Mouse (Mus musculus): ENCODE results near the gene Rnf149. TPM values are rescaled to one million over a fixed set of nuclear protein-coding genes. Genes with fewer than 3 reads are reported as not detected.

The Rnf149 gene
- polyA plus RNA-seq, 1 experiment = 17.6 TPM

DNA sequence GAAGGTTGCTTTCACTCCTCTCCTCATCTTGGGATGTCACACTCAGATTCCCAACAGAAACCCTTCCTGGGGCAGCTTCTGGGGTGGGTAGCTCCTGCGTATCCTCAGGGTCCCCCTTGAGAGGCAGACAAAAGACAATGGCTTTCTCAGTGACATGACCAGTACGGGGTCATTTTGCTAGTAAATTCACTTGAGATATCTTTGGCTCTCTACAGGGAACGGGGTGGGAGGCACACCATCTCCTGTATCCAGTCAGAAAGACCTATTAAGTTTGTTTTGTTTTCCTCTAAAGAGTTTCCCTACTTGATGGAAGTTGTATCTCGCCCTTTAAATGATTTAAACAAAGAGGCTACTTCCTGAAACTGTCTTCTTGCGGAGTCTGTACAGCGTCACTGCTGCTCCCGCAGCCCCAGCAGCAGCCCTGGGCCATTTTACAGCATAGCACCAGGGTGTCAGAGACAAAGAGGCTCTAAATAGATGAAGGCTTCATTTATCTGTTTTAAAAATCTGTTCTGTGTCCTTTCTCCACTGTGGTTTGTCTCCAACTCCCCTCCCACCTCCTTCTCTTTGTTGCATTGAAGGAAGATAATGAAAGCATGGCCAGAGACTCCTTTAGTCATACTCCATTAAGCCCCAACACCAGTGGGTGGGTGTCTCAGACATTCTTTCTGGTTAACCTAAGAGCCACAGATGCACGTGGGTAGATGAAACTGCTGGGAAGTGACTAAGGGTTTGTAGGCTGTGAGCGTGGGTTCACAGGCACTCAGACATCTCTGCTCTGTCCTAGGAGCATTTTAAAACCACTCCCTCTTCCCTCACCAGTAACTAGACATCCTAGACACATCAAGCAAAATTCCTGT lies 21.4 kb downstream of the Rnf149 start:
- Histone ChIP-seq H3K27ac (replicated peaks; ENCODE audit: low read depth, low read length) (no peak overlapping the region), H3K4me3 (ENCODE audit: insufficient read depth, low read depth, low read length) (no peak overlapping the region), H3K4me1 (ENCODE audit: control insufficient read depth, insufficient read depth, insufficient read length, low read length) (no peaks in the 10 kb centered on the region)

DNA sequence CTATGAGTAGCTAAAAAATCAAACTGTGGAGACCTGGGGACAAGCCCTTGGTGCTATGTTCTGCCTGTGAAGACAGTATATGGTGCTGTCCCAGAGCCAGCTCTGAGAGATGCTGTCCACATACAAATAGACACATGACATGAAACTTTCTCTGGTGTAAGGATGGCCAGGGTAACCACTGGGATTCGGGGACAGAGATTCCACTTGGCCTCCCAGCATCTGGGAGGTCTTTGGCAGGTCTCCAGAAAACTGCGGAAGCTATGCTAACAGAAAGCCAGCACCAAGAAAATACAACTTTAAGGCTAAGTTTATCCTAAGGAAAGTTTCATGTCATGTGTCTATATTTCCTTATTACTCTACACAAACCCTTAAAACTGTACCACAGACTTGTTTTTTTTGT lies 27.4 kb downstream of the Rnf149 start:
- Histone ChIP-seq H3K4me1 (ENCODE audit: control insufficient read depth, insufficient read depth, insufficient read length, low read length) (no peaks in the 10 kb centered on the region), H3K27ac (replicated peaks; ENCODE audit: low read depth, low read length) (no peak overlapping the region)

DNA sequence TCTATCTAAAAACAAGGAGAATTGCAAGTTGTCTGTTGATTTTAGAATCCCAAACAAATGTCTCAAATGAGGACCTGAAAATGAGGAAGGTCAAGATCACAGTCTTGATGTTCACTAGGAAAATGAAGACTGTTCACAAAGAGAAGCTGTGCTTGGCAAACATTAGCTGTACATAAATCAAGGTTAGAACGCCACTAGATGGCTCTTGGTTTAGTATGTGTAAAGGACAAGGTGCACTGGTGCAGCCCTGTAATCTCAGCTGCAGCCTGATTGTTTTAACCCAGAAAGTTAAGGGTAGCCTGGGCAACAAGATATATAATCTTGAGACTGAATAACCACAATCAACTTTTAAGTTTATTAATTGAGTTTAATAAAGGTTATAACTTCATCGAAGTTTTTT lies 30.0 kb downstream of the Rnf149 start:
- Histone ChIP-seq H3K4me3 (ENCODE audit: insufficient read depth, low read depth, low read length) (no peak overlapping the region), H3K27ac (replicated peaks; ENCODE audit: low read depth, low read length) (no peak overlapping the region), H3K4me1 (ENCODE audit: control insufficient read depth, insufficient read depth, insufficient read length, low read length) (no peaks in the 10 kb centered on the region)

More for the DNA sequence above, 27.4 kb downstream of the Rnf149 start:
- no peak overlapping the region for H3K4me3 ChIP-seq (ENCODE audit: insufficient read depth, low read depth, low read length)

DNA sequence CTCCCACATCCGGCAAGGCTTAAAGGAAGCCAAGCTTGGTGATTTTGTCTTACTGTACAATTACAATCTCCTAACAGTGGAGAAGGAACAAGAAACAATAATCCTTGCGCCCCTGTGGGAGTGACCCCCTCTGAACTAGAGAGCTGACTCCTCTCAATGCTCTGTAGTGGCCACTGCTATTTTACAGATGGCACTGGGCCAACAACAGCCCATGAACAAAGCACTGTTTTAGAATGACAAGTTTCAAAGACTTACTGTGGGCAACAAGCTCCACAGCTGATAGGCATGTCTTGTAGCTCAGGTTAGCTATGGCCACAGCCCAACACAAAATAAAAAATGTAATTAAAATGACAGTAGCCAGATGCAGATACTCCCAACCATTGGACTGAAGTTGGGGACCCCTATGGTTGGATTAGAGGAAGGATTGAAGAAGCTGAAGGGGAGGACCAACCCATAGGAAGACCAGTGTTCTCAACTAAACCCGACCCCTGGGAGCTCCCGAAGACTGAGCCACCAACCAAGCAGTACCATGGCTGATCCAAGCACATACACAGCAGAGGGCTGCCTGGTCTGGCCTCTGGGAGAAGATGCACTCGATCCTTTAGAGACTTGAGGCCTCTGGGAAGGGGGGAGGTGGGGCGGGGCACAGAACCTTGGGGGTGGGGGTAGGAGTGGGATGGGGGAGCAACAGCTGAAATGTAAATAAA lies 30.9 kb downstream of the Rnf149 start:
- Histone ChIP-seq H3K4me3 (ENCODE audit: insufficient read depth, low read depth, low read length) (no peak overlapping the region), H3K4me1 (ENCODE audit: control insufficient read depth, insufficient read depth, insufficient read length, low read length) (no peaks in the 10 kb centered on the region), H3K27ac (replicated peaks; ENCODE audit: low read depth, low read length) (no peak overlapping the region)

DNA sequence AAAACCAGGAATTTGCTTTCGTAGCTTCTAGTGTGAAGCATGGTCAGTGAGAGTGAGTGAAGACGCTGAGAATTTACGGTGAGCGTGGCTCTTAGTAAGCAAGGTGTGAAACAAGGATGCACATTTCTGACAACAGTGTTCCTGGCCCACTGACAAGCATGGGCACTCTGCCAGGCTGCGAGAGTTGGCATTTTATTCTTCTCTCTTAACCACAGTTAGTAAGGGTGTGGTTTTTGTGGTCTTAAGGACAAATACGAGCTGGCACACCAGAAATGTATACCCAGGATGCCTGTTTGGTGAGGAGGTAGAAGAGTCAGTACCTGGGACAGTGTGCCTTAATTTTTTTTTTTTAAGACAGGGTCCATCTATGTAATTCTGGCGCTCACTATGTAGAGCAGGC lies 31.6 kb downstream of the Rnf149 start:
- H3K27ac ChIP-seq (replicated peaks; ENCODE audit: low read depth, low read length) = no peak overlapping the region
- H3K4me1 ChIP-seq (ENCODE audit: control insufficient read depth, insufficient read depth, insufficient read length, low read length) = no peaks in the 10 kb centered on the region
- no peak overlapping the region for H3K4me3 ChIP-seq (ENCODE audit: insufficient read depth, low read depth, low read length)

DNA sequence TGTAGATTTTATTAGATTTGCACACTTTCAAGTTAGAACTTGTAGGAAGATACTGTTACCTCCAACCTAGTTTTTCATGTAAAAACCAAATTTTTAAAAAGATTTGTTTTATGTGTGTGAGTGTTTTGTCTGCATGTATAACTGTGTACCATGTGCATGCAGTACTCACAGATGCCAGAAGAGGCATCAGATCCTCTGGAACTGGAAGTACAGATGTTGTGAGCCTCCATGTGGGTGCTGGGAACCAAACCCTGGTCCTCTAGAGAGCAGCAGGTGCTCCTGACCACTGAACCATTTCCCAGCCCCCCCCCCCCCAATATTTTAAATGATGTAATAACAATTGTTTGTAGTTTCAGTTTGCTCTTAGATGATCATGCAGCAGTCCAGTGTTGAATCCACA lies 36.6 kb downstream of the Rnf149 start:
- Histone ChIP-seq H3K4me3 (ENCODE audit: insufficient read depth, low read depth, low read length) (no peak overlapping the region), H3K4me1 (ENCODE audit: control insufficient read depth, insufficient read depth, insufficient read length, low read length) (peaks cover 4% of the 10 kb centered on the region; the same call in 1 of the 2 replicates), H3K27ac (replicated peaks; ENCODE audit: low read depth, low read length) (no peak overlapping the region)

DNA sequence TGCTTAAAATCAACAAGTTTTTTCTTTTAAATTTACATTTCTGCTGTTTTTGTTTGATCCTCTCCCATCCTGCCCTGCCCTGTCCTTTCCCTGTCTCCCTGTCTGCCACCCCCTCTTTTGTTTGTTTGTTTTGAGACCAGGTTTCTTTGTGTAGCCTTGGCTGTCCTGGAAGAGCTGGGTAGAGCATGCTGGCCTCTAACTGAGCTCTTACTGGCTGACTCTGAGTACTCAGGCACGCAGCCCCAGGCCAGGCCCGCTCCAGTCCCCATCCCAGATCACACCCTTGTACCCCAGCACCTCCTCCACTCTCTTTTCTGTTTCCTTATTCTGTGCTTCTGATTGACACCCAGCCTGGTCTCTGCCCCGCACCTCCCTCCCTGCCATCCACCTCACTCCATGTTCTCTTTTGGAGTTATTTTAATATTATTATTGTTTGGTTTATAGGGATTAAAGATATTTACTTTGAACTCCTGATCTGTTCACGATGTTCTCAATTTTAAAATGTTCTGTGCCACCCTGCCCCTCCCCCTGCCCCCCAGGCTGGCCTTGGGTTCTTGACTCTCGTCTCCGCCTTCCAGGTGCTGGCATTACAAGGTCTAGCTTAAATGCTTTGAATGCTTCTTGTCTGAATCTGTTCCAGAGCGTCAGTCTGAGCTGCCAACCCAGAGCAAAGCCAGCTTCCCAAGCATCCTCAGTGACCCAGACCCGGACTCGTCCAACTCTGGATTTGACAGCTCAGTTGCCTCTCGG lies 39.4 kb downstream of the Rnf149 start:
- no peak overlapping the region for H3K4me3 ChIP-seq (ENCODE audit: insufficient read depth, low read depth, low read length)
- H3K4me1 ChIP-seq (ENCODE audit: control insufficient read depth, insufficient read depth, insufficient read length, low read length) = peaks cover 4% of the 10 kb centered on the region; the same call in 1 of the 2 replicates
- no peak overlapping the region for H3K27ac ChIP-seq (replicated peaks; ENCODE audit: low read depth, low read length)

DNA sequence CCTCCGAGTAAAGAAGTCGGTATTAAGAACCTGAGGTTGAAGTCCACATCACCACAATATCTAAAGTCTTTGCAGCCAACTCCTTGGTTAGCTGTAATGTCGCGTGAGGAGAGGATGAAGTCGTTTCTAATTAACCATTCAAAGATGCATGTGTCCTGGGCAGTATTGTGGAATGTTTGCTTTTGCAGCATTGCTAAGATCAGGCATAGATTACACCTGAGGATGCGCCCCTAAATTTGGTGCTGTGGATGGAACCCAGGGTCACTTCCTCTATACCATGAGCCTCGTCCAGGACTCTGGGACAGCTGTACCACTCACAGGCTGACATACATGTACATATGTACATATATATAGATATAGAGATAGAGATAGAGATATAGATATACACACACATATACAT lies 40.5 kb downstream of the Rnf149 start:
- no peak overlapping the region for H3K27ac ChIP-seq (replicated peaks; ENCODE audit: low read depth, low read length)
- peak overlapping the region; percentile 85 for H3K4me3 ChIP-seq (ENCODE audit: insufficient read depth, low read depth, low read length)
- peaks cover 4% of the 10 kb centered on the region; the same call in 1 of the 2 replicates for H3K4me1 ChIP-seq (ENCODE audit: control insufficient read depth, insufficient read depth, insufficient read length, low read length)

DNA sequence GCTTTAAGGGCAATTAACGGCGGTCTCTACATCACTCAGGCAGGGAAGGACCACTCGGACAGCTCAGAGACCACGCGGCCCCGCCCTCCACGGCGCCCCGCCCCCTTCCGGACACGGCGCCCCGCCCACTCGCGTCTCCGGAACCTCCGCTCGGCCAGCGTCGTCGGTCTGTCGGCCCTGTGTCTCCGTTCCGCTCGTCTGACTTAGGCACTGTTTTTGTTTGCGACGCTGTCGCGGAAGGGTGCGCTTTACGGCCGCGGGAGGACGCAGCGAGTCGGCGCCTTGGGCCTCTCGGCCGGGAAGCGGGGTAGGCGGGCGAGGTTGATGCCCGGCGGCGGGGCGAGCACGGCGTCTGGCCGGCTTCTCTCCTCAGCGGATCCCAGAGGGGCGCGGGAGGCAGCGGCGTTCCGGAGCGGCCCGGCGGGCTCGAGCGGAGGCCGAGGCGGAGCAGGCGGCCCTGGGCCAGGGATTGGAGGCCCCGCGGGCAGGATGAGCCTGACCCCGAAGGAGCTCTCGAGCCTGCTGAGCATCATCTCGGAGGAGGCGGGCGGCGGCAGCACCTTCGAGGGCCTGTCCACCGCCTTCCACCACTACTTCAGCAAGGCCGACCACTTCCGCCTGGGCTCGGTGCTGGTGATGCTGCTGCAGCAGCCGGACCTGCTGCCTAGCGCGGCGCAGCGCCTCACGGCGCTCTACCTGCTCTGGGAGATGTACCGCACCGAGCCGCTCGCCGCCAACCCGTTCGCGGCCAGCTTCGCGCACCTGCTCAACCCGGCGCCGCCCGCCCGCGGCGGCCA lies 41.5 kb downstream of the Rnf149 start:
- Histone ChIP-seq H3K4me3 (ENCODE audit: insufficient read depth, low read depth, low read length) (peak overlapping the region; percentile 85), H3K27ac (replicated peaks; ENCODE audit: low read depth, low read length) (peak overlapping the region; percentile 36; the same call in 1 of the 2 replicates), H3K4me1 (ENCODE audit: control insufficient read depth, insufficient read depth, insufficient read length, low read length) (peaks cover 4% of the 10 kb centered on the region; the same call in 1 of the 2 replicates)

DNA sequence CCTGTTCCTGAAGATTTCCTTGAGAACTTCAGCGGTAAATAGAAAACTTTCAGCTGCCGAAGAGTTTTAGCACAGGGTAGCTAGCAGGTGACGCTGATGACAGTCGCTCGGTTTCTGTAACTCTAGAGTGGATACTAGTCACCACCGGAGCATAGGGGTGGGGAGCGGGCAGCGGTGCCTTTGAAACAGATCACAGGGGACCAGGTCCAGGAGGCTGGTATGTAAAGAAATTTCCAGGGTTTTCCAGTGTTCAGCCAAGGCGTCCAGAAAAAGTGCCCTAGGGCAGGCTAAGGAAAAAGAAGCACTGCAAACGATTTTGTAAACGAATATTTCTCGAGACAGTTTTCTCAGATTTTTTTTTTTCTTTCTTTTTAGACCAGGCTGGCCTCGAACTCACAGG lies 42.4 kb downstream of the Rnf149 start, which contains the start of gene Cnot11:
Gene Cnot11 (plus strand): TSS at position 162 of the 400 bp plus-strand sequence.
- peak within 1 kb of the TSS; percentile 36; the same call in 1 of the 2 replicates for H3K27ac ChIP-seq (replicated peaks; ENCODE audit: low read depth, low read length)
- H3K4me3 ChIP-seq (ENCODE audit: insufficient read depth, low read depth, low read length) = peak within 1 kb of the TSS; percentile 85
- H3K4me1 ChIP-seq (ENCODE audit: control insufficient read depth, insufficient read depth, insufficient read length, low read length) = peaks cover 4% of the 10 kb centered on the region; the same call in 1 of the 2 replicates

DNA sequence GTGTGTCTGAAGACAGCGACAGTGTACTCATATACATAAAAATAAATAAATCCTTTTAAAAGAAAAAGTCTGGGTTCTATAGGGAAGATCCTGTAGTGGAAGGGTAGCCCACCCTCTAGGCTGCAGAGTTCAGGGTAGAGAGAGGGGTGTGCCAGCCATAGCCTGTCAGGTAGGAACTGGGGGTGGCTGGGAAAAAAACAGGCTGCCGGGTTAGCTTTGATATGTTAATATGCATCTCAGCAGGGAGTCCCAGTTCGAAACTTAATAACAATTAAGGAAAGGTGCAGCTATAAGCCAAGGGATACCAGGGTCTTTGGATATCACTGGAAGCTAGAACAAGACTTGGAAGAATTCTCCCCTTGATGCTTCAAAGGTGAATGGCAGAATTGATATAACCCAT lies 43.3 kb downstream of the Rnf149 start:
- Histone ChIP-seq H3K4me3 (ENCODE audit: insufficient read depth, low read depth, low read length) (no peak overlapping the region), H3K4me1 (ENCODE audit: control insufficient read depth, insufficient read depth, insufficient read length, low read length) (peaks cover 4% of the 10 kb centered on the region; the same call in 1 of the 2 replicates), H3K27ac (replicated peaks; ENCODE audit: low read depth, low read length) (no peak overlapping the region)

DNA sequence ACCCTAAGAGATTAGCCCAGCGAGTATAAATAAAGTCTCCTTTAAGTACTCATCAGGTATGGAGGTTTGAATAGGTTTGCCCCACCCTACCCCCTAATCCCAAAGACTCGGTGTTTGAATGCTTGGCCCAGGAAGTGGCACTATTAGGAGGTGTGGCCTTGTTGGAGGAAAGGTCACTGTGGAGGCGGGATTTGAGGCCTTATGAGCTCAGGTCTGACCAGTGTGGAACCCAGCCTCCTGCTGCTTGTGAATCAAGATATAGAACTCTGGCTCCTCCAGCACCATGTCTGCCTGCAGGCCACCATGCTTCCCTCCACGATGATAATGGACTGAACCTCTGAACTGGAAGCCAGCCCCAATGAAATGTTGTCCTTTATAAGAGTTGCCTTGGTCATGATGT lies 46.2 kb downstream of the Rnf149 start:
- H3K4me3 ChIP-seq (ENCODE audit: insufficient read depth, low read depth, low read length) = no peak overlapping the region
- no peak overlapping the region for H3K27ac ChIP-seq (replicated peaks; ENCODE audit: low read depth, low read length)
- no peaks in the 10 kb centered on the region for H3K4me1 ChIP-seq (ENCODE audit: control insufficient read depth, insufficient read depth, insufficient read length, low read length)

DNA sequence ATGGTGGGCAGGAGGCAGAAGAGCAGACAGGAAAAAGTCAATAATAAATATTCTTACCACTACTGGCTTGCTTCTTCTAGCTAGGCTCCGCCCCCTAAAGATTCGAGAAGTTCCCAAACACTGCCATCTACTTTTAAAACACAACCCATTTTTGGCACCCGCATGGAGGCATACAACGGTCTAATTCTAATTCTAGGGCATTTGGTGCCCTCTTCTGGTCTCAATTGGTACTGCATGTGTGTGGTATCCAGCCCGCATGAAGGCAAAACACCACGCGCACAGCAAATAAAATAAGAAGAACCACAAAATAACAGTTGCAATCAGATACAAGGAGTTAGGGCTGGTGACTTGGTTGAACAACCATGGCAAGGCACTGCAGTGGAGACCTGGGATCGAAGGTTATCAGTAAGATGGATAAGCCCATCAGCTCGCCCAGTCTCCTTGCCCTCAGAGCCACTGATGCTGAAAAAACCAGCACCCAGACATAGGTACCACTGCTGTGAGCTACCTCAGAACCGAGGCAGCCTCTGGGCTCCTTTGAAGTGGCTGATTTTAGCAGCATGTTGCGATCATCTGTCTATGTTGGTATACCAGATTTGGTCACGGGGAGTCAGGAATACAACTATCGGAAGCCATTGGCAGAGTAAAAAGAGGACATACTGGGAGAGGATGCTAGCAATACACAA lies 46.8 kb downstream of the Rnf149 start:
- H3K4me3 ChIP-seq (ENCODE audit: insufficient read depth, low read depth, low read length) = no peak overlapping the region
- no peaks in the 10 kb centered on the region for H3K4me1 ChIP-seq (ENCODE audit: control insufficient read depth, insufficient read depth, insufficient read length, low read length)
- H3K27ac ChIP-seq (replicated peaks; ENCODE audit: low read depth, low read length) = no peak overlapping the region

DNA sequence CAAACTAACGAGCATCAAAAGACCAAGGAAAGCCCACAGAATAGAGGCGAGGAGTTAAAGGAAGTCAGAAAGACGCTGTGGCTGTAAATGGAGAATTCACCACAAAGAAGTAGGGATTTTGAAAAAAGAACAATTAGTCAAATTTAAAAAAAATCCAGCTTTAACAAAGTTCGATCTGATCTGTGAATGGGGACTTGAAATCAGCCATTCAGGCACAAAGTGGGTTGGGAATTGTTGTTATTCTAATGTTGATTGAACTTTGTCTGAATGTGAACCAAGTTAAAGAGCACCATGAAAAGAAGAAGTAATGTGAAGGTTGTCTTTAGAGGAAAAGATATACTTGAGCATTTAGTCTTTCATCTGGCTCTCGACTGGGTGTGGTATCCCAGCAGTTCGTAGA lies 48.9 kb downstream of the Rnf149 start:
- no peak overlapping the region for H3K4me3 ChIP-seq (ENCODE audit: insufficient read depth, low read depth, low read length)
- H3K27ac ChIP-seq (replicated peaks; ENCODE audit: low read depth, low read length) = no peak overlapping the region
- no peaks in the 10 kb centered on the region for H3K4me1 ChIP-seq (ENCODE audit: control insufficient read depth, insufficient read depth, insufficient read length, low read length)
